Comparison of ENCODE assay signal across 18 mouse cellular contexts in genomic region chr13:52026291-52026690, GRCm38 (mm10).
DNase-seq lines count a peak whose midpoint lies in the region; ATAC-seq and TF ChIP-seq lines count a peak whose summit lies in the region.
"Had no signal": no experiment of that assay in that cellular context is flagged by ENCODE, and none has a peak within 500 bp of the region (broad histone marks: within the 10 kb centered on the region; RNA-seq: fewer than 3 reads in every experiment).

No protein-coding gene starts in this region.

- H3K9me3 ChIP-seq in forebrain, embryonic 11.5 days (ENCODE audit: control insufficient read depth, low read length): no peaks in the 10 kb centered on the region
- H3K9me3 ChIP-seq: embryonic facial prominence, embryonic 13.5 days; heart, embryonic 15.5 days; hindbrain, embryonic 12.5 days; limb, embryonic 10.5 days; midbrain, embryonic 10.5 days had no signal

- H3K4me3 ChIP-seq in spleen, adult 2 months (ENCODE audit: extremely low read depth, insufficient read depth, insufficient read length): no peak overlapping the region
- no peak overlapping the region for H3K4me3 ChIP-seq in forebrain, embryonic 11.5 days (ENCODE audit: low read depth, low read length)
- H3K4me3 ChIP-seq: embryonic facial prominence, embryonic 13.5 days; heart, embryonic 15.5 days; hindbrain, embryonic 12.5 days; limb, embryonic 10.5 days; midbrain, embryonic 10.5 days had no signal

- H3K4me1 ChIP-seq in spleen, adult 2 months (ENCODE audit: control insufficient read depth, insufficient read depth, insufficient read length): peaks cover 19% of the 10 kb centered on the region; the same call in 1 of the 2 replicates
- 0 out of 2 replicates have a peak, but pooled peaks cover 1% of the 10 kb centered on the region for H3K4me1 ChIP-seq in forebrain, embryonic 11.5 days (replicated peaks; ENCODE audit: control insufficient read depth, insufficient read depth, low read length)

- H3K27me3 ChIP-seq in spleen, adult 2 months (ENCODE audit: control insufficient read depth, insufficient read depth, low read length): no peaks in the 10 kb centered on the region
- H3K27me3 ChIP-seq in forebrain, embryonic 11.5 days (ENCODE audit: control insufficient read depth, insufficient read depth, low read length): no peaks in the 10 kb centered on the region
- H3K27me3 ChIP-seq: embryonic facial prominence, embryonic 13.5 days; heart, embryonic 15.5 days; hindbrain, embryonic 12.5 days had no signal

- H3K4me2 ChIP-seq in forebrain, embryonic 11.5 days (ENCODE audit: low read depth, low read length, severe bottlenecking): no peak overlapping the region
- H3K4me2 ChIP-seq: embryonic facial prominence, embryonic 13.5 days; heart, embryonic 15.5 days; hindbrain, embryonic 12.5 days had no signal

- WGBS in spleen, adult 2 months: 54% methylated on average over 7 of the region's 7 CpGs
- 91% methylated on average over 7 of the region's 7 CpGs for WGBS in forebrain, embryonic 11.5 days

- peak overlapping the region; percentile 56 for H3K27ac ChIP-seq in spleen, adult 2 months (ENCODE audit: insufficient read depth, low read length)
- no peak overlapping the region for H3K27ac ChIP-seq in forebrain, embryonic 11.5 days (ENCODE audit: low read depth, low read length)
- H3K27ac ChIP-seq: heart, embryonic 15.5 days; hindbrain, embryonic 12.5 days; liver, embryonic 14.5 days had no signal

- ATAC-seq in granulocyte monocyte progenitor cell, adult 5-6 weeks (replicated peaks; ENCODE audit: poor library complexity, severe bottlenecking): peak; percentile 64
- peak; percentile 57 for ATAC-seq in neutrophil, adult 5-6 weeks (ENCODE audit: extremely low read depth, insufficient number of reproducible peaks, low FRiP score, poor library complexity, severe bottlenecking)
- no peak for ATAC-seq in forebrain, embryonic 11.5 days (replicated peaks; ENCODE audit: low FRiP score)
- ATAC-seq: lung, postnatal 0 days had no signal

- peak; percentile 22 to 60 for DNase-seq in spleen, adult 2 months (ENCODE audit: low read depth in 1 of 2, low spot score in 2 of 2)
- DNase-seq in spleen, postnatal 4 days (ENCODE audit: low spot score in 2 of 2): no peak
- peak; percentile 68 for DNase-seq in thymus, postnatal 4 days
- no peak for DNase-seq in urinary bladder, adult 18-20 months (ENCODE audit: low spot score in 2 of 2)
- DNase-seq in forebrain, embryonic 11.5 days (ENCODE audit: low spot score): no peak
- no peak for DNase-seq in right cerebral cortex, postnatal 4 days
- DNase-seq: cerebellum, adult 11 months; kidney, adult 2 months; layer of hippocampus, postnatal 36 days had no signal

- no peak for TF ChIP-seq CTCF in spleen, adult 2 months (IDR thresholded peaks at IDR 0.05; ENCODE audit: extremely low read depth, insufficient read depth, insufficient read length, insufficient replicate concordance)

- TF ChIP-seq POLR2A in spleen, adult 2 months (IDR thresholded peaks at IDR 0.05; ENCODE audit: low read depth, low read length): no peak

- no peak overlapping the region for H3K9ac ChIP-seq in forebrain, embryonic 11.5 days (ENCODE audit: low read length)
- H3K9ac ChIP-seq: embryonic facial prominence, embryonic 13.5 days; heart, embryonic 15.5 days; hindbrain, embryonic 12.5 days; liver, embryonic 14.5 days had no signal

- H3K36me3 ChIP-seq in spleen, adult 2 months (ENCODE audit: control insufficient read depth, insufficient read depth, low read length): no peaks in the 10 kb centered on the region
- no peaks in the 10 kb centered on the region for H3K36me3 ChIP-seq in forebrain, embryonic 11.5 days (ENCODE audit: control insufficient read depth, insufficient read depth, low read length)
- H3K36me3 ChIP-seq: embryonic facial prominence, embryonic 13.5 days; heart, embryonic 15.5 days; hindbrain, embryonic 12.5 days; limb, embryonic 10.5 days; midbrain, embryonic 10.5 days had no signal

Comparison
In these comparisons a context has a peak if more than half of its experiments do, and no peak if none do; other contexts are left out.
1. DNase-seq: peak in spleen, adult 2 months (2 of 2) and thymus, postnatal 4 days (single experiment); none in spleen, postnatal 4 days (0 of 2), urinary bladder, adult 18-20 months (0 of 2), forebrain, embryonic 11.5 days (single experiment) and right cerebral cortex, postnatal 4 days (single experiment).